Mouse (Mus musculus): Measurements from ENCODE around the gene BC034090. TPM values are rescaled to one million over a fixed set of nuclear protein-coding genes. Genes with fewer than 3 reads are reported as not detected.
A peak's percentile ranks its signal among the peaks of the same experiment; 100 is the strongest.
"Not testable (repeated sequence)": the region's sequence is repeated elsewhere in the genome, so short reads cannot be mapped to it uniquely, and the experiment has no call there.

The BC034090 gene
- 10 to 100 TPM; 28.5 to 31.8 TPM for total RNA-seq (2021)
- long read RNA-seq, experiment 1, full-length matches to known transcripts: 5 of 12 reads
- long read RNA-seq, experiment 1, partial matches to known transcripts: 5 of 12 reads
- long read RNA-seq, experiment 1, other reads (novel, unspliced or antisense): 2 of 12 reads
- long read RNA-seq, experiment 2, partial matches to known transcripts: 1 of 3 reads
- long read RNA-seq, experiment 2, other reads (novel, unspliced or antisense): 0 of 3 reads

- DNase-seq: peak; percentile 78 to 81
Measured at GRCm38 (mm10) chr1:155243797-155244770, at the start of gene BC034090. Gene BC034090 (minus strand): TSS chr1:155244444.

- DNase-seq: peak; percentile 46 to 88
Measured at GRCm38 (mm10) chr1:155293446-155293845, 49.2 kb upstream of the BC034090 start.

- no peak for DNase-seq
Measured at GRCm38 (mm10) chr1:155289411-155289810, 45.2 kb upstream of the BC034090 start.

GRCm38 (mm10) chr1:155288033-155288432 is 43.8 kb upstream of the BC034090 start:
- no peak for DNase-seq

GRCm38 (mm10) chr1:155283808-155284207 is 39.6 kb upstream of the BC034090 start:
- no peak for DNase-seq

- DNase-seq: peak; percentile 71 to 83
Measured at GRCm38 (mm10) chr1:155281003-155281793, 37.0 kb upstream of the BC034090 start.

- no peak for DNase-seq
Measured at GRCm38 (mm10) chr1:155280306-155280705, 36.1 kb upstream of the BC034090 start.

GRCm38 (mm10) chr1:155276381-155277033 is 32.3 kb upstream of the BC034090 start:
- DNase-seq: no peak

GRCm38 (mm10) chr1:155275793-155276192 is 31.5 kb upstream of the BC034090 start:
- DNase-seq: no peak

- peak; percentile 70 to 74 for DNase-seq
Measured at GRCm38 (mm10) chr1:155274976-155275375, 30.7 kb upstream of the BC034090 start.

- no peak for DNase-seq
Measured at GRCm38 (mm10) chr1:155272953-155273352, 28.7 kb upstream of the BC034090 start.

- not testable (repeated sequence) for DNase-seq
Measured at GRCm38 (mm10) chr1:155262496-155262895, 18.3 kb upstream of the BC034090 start.

GRCm38 (mm10) chr1:155254309-155254708 is 10.1 kb upstream of the BC034090 start:
- DNase-seq: no peak

- no peak for DNase-seq
Measured at GRCm38 (mm10) chr1:155253126-155253525, 8.9 kb upstream of the BC034090 start.

GRCm38 (mm10) chr1:155252631-155253121 is 8.4 kb upstream of the BC034090 start:
- DNase-seq: no peak

GRCm38 (mm10) chr1:155251596-155251995 is 7.4 kb upstream of the BC034090 start:
- DNase-seq: no peak

GRCm38 (mm10) chr1:155250531-155251135 is 6.4 kb upstream of the BC034090 start:
- DNase-seq: no peak

GRCm38 (mm10) chr1:155249896-155250295 is 5.7 kb upstream of the BC034090 start:
- DNase-seq: no peak

- DNase-seq: no peak
Measured at GRCm38 (mm10) chr1:155248041-155248440, 3.8 kb upstream of the BC034090 start.

- no peak for DNase-seq
Measured at GRCm38 (mm10) chr1:155247441-155247840, 3.2 kb upstream of the BC034090 start.

GRCm38 (mm10) chr1:155245516-155245915 is 1.3 kb upstream of the BC034090 start:
- DNase-seq: peak in 1 of 2 experiments; percentile 29

Measured in heart, adult 18-20 months (tissue).